Mouse (Mus musculus) lung, postnatal 10 days (tissue): ENCODE results near the gene Csrnp3.

Experiments used
- DNase-seq: peaks from one replicate; pipeline ENCODE4 v3.0.0; 2021

The Csrnp3 gene

GRCm38 (mm10) chr2:66024837-66025236 is 179.3 kb downstream of the Csrnp3 start:
- no peak for DNase-seq

GRCm38 (mm10) chr2:66028812-66029211 is 183.2 kb downstream of the Csrnp3 start:
- no peak for DNase-seq

GRCm38 (mm10) chr2:66034907-66035679 is 189.5 kb downstream of the Csrnp3 start:
- DNase-seq: peak; percentile 16

GRCm38 (mm10) chr2:66040611-66041010 is 195.0 kb downstream of the Csrnp3 start:
- DNase-seq: no peak

GRCm38 (mm10) chr2:66041203-66041916 is 195.8 kb downstream of the Csrnp3 start:
- DNase-seq: no peak

GRCm38 (mm10) chr2:66041917-66042419 is 196.4 kb downstream of the Csrnp3 start:
- peak; percentile 14 for DNase-seq

GRCm38 (mm10) chr2:66043441-66044404 is 198.2 kb downstream of the Csrnp3 start:
- DNase-seq: no peak

GRCm38 (mm10) chr2:66044405-66045089 is 199.0 kb downstream of the Csrnp3 start:
- DNase-seq: no peak

GRCm38 (mm10) chr2:66063291-66063690 is 217.7 kb downstream of the Csrnp3 start:
- DNase-seq: no peak

- no peak for DNase-seq
Measured at GRCm38 (mm10) chr2:66069454-66069853, 223.9 kb downstream of the Csrnp3 start.

GRCm38 (mm10) chr2:66080731-66081130 is 235.2 kb downstream of the Csrnp3 start:
- no peak for DNase-seq
